Mouse (Mus musculus): ENCODE measurements around the gene Acsl6. TPM values are rescaled to one million over a fixed set of nuclear protein-coding genes. Genes with fewer than 3 reads are reported as not detected.

Acsl6 gene
- polyA plus RNA-seq, 1 experiment, result 17.6 TPM

DNA sequence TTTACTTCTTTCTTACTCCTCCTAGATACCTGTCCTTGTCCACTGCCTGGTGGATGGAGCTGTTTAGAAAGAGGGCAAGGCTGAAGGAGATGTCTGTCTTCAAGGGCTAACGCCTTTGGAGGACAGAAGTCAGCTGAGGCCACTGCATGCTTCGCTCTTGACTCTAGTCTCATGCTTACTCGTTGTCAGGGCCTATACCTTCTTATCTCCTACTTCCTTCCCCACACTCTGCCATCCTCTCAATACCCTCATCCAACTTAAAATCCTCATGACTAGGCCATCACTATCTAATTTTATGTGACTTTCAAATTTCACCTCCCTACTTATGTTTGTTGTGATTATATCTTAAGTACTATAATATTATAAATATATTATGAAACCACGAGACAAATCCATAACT lies 101.3 kb downstream of the Acsl6 start:
- Histone ChIP-seq H3K79me2 (ENCODE audit: control insufficient read depth, insufficient read depth) (no peaks in the 10 kb centered on the region), H3K27me3 (ENCODE audit: control insufficient read depth, insufficient read depth, insufficient read length) (no peaks in the 10 kb centered on the region), H3K4me2 (ENCODE audit: low read depth) (no peak overlapping the region), H3ac (ENCODE audit: control insufficient read depth, insufficient read length) (no peak overlapping the region), H3K36me3 (ENCODE audit: control insufficient read depth, insufficient read depth) (no peaks in the 10 kb centered on the region), H3K4me3 (no peak overlapping the region)
- TF ChIP-seq TCF12 (IDR thresholded peaks at IDR 0.05; ENCODE audit: insufficient read depth, poor library complexity, severe bottlenecking) (no peak), E2F4 (IDR thresholded peaks at IDR 0.05; ENCODE audit: insufficient read depth) (no peak), REST (IDR thresholded peaks at IDR 0.05; ENCODE audit: insufficient read depth, insufficient read length) (no peak), POLR2A (IDR thresholded peaks at IDR 0.05; ENCODE audit: insufficient read length, low read depth) (no peak), POLR2AphosphoS2 (IDR thresholded peaks at IDR 0.05; ENCODE audit: insufficient read length, low read depth) (no peak), USF1 (IDR thresholded peaks at IDR 0.05; ENCODE audit: low read depth) (no peak)

DNA sequence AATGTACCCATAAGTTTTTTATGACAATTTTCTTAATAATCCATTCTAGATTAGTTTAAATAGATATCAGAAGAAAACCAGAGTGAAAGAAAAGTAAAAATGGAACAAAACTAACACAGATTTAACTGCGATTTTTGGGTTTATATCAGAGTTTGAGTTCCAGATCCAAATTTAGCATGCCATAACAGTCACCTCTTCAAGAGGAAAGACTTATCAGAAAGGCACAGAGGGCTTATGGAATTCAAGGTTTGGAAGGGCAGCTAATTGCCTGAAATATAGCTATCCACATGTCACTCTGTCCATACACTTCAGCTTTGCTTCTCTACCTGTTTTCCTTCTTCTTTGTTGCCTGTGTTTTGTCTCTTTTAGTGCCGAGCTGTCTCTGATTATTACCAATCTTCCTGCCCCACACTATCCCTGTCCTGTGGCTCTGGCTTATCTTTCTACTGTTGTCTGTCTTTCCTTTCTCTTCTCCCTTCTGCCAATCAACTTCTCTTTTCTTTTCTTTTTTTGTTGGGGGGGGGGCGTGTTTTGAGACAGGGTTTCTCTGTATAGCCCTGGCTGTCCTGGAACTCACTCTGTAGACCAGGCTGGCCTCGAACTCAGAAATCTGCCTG lies 103.4 kb downstream of the Acsl6 start:
- Histone ChIP-seq H3K4me3 (no peak overlapping the region), H3K27me3 (ENCODE audit: control insufficient read depth, insufficient read depth, insufficient read length) (no peaks in the 10 kb centered on the region), H3K4me2 (ENCODE audit: low read depth) (no peak overlapping the region), H3K79me2 (ENCODE audit: control insufficient read depth, insufficient read depth) (no peaks in the 10 kb centered on the region), H3ac (ENCODE audit: control insufficient read depth, insufficient read length) (no peak overlapping the region), H3K36me3 (ENCODE audit: control insufficient read depth, insufficient read depth) (no peaks in the 10 kb centered on the region)
- TF ChIP-seq MYOG (IDR thresholded peaks at IDR 0.05; ENCODE audit: control insufficient read depth in 1 of 3, insufficient read depth in 1 of 3, insufficient read length in 2 of 3, low read depth in 2 of 3) (no peak), MAX (IDR thresholded peaks at IDR 0.05; ENCODE audit: low read depth) (no peak), USF1 (IDR thresholded peaks at IDR 0.05; ENCODE audit: low read depth) (no peak)

DNA sequence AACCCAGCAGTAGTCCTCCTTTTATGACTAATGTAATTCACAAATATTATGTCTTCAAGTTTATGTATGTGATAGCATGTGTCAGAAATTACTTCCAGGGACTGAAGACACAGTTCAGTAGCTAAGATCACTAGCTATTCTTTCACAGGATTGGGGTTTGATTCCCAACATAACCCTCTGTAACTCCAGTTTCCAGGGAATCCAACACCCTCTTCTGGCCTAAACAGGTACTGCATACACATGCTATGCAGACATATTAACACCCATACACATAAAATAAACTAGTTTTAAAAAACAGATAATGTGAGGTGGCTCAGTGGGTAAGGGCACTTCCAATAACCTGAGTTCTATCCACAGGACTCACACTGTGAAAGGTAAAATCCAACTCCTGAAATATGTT lies 107.0 kb downstream of the Acsl6 start:
- H3K36me3 ChIP-seq (ENCODE audit: control insufficient read depth, insufficient read depth), result no peaks in the 10 kb centered on the region
- H3ac ChIP-seq (ENCODE audit: control insufficient read depth, insufficient read length), result no peak overlapping the region
- H3K4me3 ChIP-seq, result no peak overlapping the region
- no peaks in the 10 kb centered on the region for H3K79me2 ChIP-seq (ENCODE audit: control insufficient read depth, insufficient read depth)
- H3K27me3 ChIP-seq (ENCODE audit: control insufficient read depth, insufficient read depth, insufficient read length), result no peaks in the 10 kb centered on the region
- no peak overlapping the region for H3K4me2 ChIP-seq (ENCODE audit: low read depth)
- TF ChIP-seq E2F4 (IDR thresholded peaks at IDR 0.05; ENCODE audit: insufficient read depth) (no peak), TCF12 (IDR thresholded peaks at IDR 0.05; ENCODE audit: insufficient read depth, poor library complexity, severe bottlenecking) (no peak), POLR2AphosphoS2 (IDR thresholded peaks at IDR 0.05; ENCODE audit: insufficient read length, low read depth) (no peak), SRF (IDR thresholded peaks at IDR 0.05; ENCODE audit: control insufficient read depth, insufficient read length, low read depth) (no peak), USF1 (IDR thresholded peaks at IDR 0.05; ENCODE audit: low read depth) (no peak)

DNA sequence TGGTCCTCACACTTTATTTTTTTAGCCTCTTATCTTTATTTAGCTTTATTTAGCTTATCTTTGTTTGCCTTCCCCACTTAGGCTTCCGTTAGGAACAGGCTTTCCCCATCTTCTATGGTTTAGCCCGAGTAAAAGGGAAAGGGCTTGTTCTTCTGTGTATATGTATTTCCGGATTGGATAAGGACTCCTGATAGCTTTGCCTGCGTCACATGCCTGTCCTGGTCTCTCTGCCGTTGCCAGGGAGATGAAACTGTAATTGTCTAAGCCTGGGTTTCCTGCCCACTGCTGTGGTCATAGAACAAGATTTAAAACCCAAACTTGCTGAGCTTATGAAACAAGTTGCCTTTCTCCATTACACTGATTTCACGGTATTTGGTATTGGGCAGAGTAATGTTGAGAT lies 109.4 kb downstream of the Acsl6 start:
- H3K79me2 ChIP-seq (ENCODE audit: control insufficient read depth, insufficient read depth), result no peaks in the 10 kb centered on the region
- H3K27me3 ChIP-seq (ENCODE audit: control insufficient read depth, insufficient read depth, insufficient read length), result no peaks in the 10 kb centered on the region
- H3K36me3 ChIP-seq (ENCODE audit: control insufficient read depth, insufficient read depth), result no peaks in the 10 kb centered on the region
- H3ac ChIP-seq (ENCODE audit: control insufficient read depth, insufficient read length), result no peak overlapping the region
- TF ChIP-seq TCF12 (IDR thresholded peaks at IDR 0.05; ENCODE audit: insufficient read depth, poor library complexity, severe bottlenecking), result no peak
- no peak for TF ChIP-seq SRF (IDR thresholded peaks at IDR 0.05; ENCODE audit: control insufficient read depth, insufficient read length, low read depth)
- TF ChIP-seq E2F4 (IDR thresholded peaks at IDR 0.05; ENCODE audit: insufficient read depth), result no peak
- TF ChIP-seq POLR2AphosphoS2 (IDR thresholded peaks at IDR 0.05; ENCODE audit: insufficient read length, low read depth), result no peak
- no peak for TF ChIP-seq TCF3 (IDR thresholded peaks at IDR 0.05; ENCODE audit: insufficient read length, low read depth)
- TF ChIP-seq REST (IDR thresholded peaks at IDR 0.05; ENCODE audit: insufficient read depth, insufficient read length), result no peak
- no peak for TF ChIP-seq USF1 (IDR thresholded peaks at IDR 0.05; ENCODE audit: low read depth)
- no peak for TF ChIP-seq MAX (IDR thresholded peaks at IDR 0.05; ENCODE audit: low read depth)
- no peak for TF ChIP-seq MYOD1 (IDR thresholded peaks at IDR 0.05; ENCODE audit: control insufficient read depth in 1 of 3, insufficient read length in 2 of 3, low read depth in 2 of 3)
- no peak for TF ChIP-seq POLR2A (IDR thresholded peaks at IDR 0.05; ENCODE audit: insufficient read length, low read depth)
- no peak for TF ChIP-seq MYOG (IDR thresholded peaks at IDR 0.05; ENCODE audit: control insufficient read depth in 1 of 3, insufficient read depth in 1 of 3, insufficient read length in 2 of 3, low read depth in 2 of 3)
- H3K4me2 ChIP-seq (ENCODE audit: low read depth), result peak overlapping the region; percentile 62
- H3K4me3 ChIP-seq, result no peak overlapping the region

Other genes starting within 250 kb of the Acsl6 start
- 469 TPM for gene Pdlim4, start 234.8 kb upstream of the Acsl6 start, polyA plus RNA-seq (2012; fragmentation: generic; extraction: Trizol)
- gene P4ha2, start 203.7 kb upstream of the Acsl6 start, polyA plus RNA-seq (2012; fragmentation: generic; extraction: Trizol), result 89.0 TPM
- not detected for gene Csf2, start 54.1 kb upstream of the Acsl6 start, polyA plus RNA-seq (2012; fragmentation: generic; extraction: Trizol)
- not detected for gene Il3, start 36.5 kb upstream of the Acsl6 start, polyA plus RNA-seq (2012; fragmentation: generic; extraction: Trizol)
- gene Meikin, start 66.9 kb downstream of the Acsl6 start, polyA plus RNA-seq (2012; fragmentation: generic; extraction: Trizol), result not detected
- 3.9 TPM for gene Fnip1, start 134.4 kb downstream of the Acsl6 start, polyA plus RNA-seq (2012; fragmentation: generic; extraction: Trizol)
- 3.1 TPM for gene Rapgef6, start 219.0 kb downstream of the Acsl6 start, polyA plus RNA-seq (2012; fragmentation: generic; extraction: Trizol)